Mouse (Mus musculus) brain, embryonic 14.5 days (tissue): ENCODE data around the gene Spice1.

ENCODE experiments used
- CTCF ChIP-seq: fragments of 200-500 bp; IDR thresholded peaks from 2 replicates; pipeline ENCODE4 v1.5.1; 2012; ENCODE audit warnings: inconsistent platforms, mild to moderate bottlenecking, moderate library complexity, borderline replicate concordance; ENCODE audit not compliant: insufficient read depth, insufficient read length; ENCODE audit errors: extremely low read depth
- POLR2A ChIP-seq: fragments of 200-500 bp; IDR thresholded peaks from 2 replicates; pipeline ENCODE4 v1.6.1; 2012; ENCODE audit warnings: mild to moderate bottlenecking, inconsistent platforms, borderline replicate concordance; ENCODE audit not compliant: poor library complexity, insufficient read depth, insufficient read length, severe bottlenecking; ENCODE audit errors: extremely low read depth

DNA sequence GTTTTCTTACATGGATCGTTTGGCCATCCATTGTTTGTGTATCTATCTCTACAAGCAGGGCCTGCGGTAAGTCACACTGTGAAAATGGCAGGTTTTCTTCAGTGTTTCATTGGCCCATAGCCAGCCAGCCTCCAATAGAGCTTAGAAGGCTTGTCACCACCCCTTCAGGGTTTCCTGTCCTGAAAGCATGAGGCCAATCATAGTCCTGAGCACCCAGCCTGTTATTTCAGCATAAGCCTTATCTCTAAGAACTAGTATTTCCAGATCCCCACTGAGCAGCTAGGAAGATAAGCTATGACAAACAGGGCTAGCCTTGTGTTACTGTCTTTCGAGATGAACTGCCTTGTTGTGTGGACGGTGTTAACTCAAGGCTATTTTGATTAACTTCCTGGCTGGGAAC, 33.5 kb upstream of the Spice1 start:
- no peak for TF ChIP-seq CTCF
- TF ChIP-seq POLR2A = no peak
